Mouse (Mus musculus): ENCODE measurements around the gene Klhl11. TPM values are rescaled to one million over a fixed set of nuclear protein-coding genes. Genes with fewer than 3 reads are reported as not detected.

Gene Klhl11
- polyA plus RNA-seq, 1 experiment: 0.03 TPM

DNA sequence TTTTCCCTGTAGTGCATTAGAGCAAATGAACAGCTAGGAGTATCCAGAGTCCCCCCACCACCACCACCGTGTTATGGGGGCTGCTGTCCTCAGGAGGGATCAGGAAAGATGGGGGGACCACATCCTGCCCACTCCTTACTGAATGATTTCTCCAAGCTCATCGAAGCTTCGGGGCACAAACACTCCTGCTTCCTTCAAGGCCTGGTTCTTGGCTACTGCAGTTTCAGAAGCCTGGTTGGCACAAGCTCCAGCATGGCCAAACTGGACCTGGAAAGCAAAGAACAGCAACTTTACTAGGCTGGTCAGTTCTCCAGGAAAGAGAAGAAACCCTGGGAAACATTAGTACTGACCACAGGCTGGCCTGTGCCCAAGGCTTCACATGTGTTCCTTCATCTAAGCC lies 11.9 kb upstream of the Klhl11 start:
- no peaks in the 10 kb centered on the region for H3K27me3 ChIP-seq (ENCODE audit: control insufficient read depth)
- H3K9me3 ChIP-seq (ENCODE audit: control insufficient read depth, low read length): no peaks in the 10 kb centered on the region
- H3K4me1 ChIP-seq (ENCODE audit: control insufficient read depth): no peaks in the 10 kb centered on the region
- no peak overlapping the region for H3K4me3 ChIP-seq (replicated peaks)
- TF ChIP-seq TAL1 (IDR thresholded peaks at IDR 0.05; ENCODE audit: low read length) (no peak), GATA1 (IDR thresholded peaks at IDR 0.05; ENCODE audit: low read length) (no peak)
- peaks cover 82% of the 10 kb centered on the region for H3K36me3 ChIP-seq (ENCODE audit: control insufficient read depth)

DNA sequence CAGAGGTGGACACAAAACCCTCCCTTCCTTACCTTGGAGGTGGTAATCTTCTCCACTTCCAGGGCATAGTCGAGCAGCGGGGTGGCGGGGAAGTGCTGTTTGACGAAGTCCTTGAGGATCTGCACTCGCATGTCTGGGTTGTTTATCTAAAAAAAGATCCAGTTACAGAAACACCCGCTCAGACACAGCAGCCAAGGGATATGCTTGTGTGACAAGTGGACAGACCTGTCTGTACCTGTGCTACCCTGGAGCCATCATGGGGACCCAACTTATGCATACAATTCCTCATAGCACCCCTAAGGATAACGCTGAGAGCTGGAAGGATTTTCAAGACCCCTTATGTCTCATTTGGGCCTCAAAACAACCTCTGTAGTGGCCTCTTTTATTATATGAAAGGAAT lies 6.6 kb upstream of the Klhl11 start:
- H3K4me3 ChIP-seq (replicated peaks): no peak overlapping the region
- TF ChIP-seq GATA1 (IDR thresholded peaks at IDR 0.05; ENCODE audit: low read length) (no peak), TAL1 (IDR thresholded peaks at IDR 0.05; ENCODE audit: low read length) (no peak)
- H3K4me1 ChIP-seq (ENCODE audit: control insufficient read depth): no peaks in the 10 kb centered on the region
- no peaks in the 10 kb centered on the region for H3K9me3 ChIP-seq (ENCODE audit: control insufficient read depth, low read length)
- peaks cover 69% of the 10 kb centered on the region for H3K36me3 ChIP-seq (ENCODE audit: control insufficient read depth)
- no peaks in the 10 kb centered on the region for H3K27me3 ChIP-seq (ENCODE audit: control insufficient read depth)

DNA sequence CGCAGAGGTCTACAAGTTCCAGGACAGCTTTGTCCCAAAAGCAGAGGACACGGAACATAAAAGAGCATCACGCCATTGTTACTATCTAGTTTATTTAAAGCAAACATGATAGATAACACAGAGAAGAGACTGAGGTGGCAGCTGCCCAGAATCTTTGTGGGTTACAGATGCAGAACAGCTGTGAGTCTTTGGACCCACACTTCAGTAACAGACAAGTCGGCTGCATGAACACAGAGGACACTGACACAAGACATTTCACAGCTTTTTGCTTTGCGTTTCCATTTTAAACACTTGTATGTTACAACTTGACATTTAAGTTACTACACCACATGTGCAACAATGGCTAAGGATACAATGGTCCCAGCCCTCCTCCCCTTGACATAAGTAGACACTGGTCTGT lies 3.7 kb upstream of the Klhl11 start:
- H3K4me1 ChIP-seq (ENCODE audit: control insufficient read depth): peaks cover 16% of the 10 kb centered on the region
- H3K27me3 ChIP-seq (ENCODE audit: control insufficient read depth): no peaks in the 10 kb centered on the region
- H3K4me3 ChIP-seq (replicated peaks): no peak overlapping the region
- TF ChIP-seq TAL1 (IDR thresholded peaks at IDR 0.05; ENCODE audit: low read length) (no peak), GATA1 (IDR thresholded peaks at IDR 0.05; ENCODE audit: low read length) (no peak)
- peaks cover 46% of the 10 kb centered on the region for H3K36me3 ChIP-seq (ENCODE audit: control insufficient read depth)
- no peaks in the 10 kb centered on the region for H3K9me3 ChIP-seq (ENCODE audit: control insufficient read depth, low read length)

DNA sequence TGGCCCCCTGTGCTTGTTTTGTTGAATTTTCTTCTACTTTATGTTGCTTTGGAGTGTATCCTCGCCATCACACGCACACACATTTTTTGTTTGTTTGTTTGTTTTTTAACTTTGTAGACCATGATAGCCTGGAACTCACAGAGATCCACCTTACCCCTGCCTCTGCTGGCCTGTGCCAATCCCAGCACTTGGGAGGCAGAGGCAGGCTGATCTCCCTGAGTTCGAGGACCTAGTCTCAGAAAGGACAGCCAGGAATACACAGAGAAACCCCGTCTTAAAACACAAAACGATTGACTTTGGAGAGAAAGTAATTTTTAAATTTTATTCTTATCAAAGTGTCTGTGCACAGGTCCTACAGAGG lies 374 bp upstream of the Klhl11 start:
- Histone ChIP-seq H3K9me3 (ENCODE audit: control insufficient read depth, low read length) (no peaks in the 10 kb centered on the region), H3K4me3 (replicated peaks) (peak overlapping the region; percentile 79), H3K27me3 (ENCODE audit: control insufficient read depth) (no peaks in the 10 kb centered on the region), H3K36me3 (ENCODE audit: control insufficient read depth) (peaks cover 31% of the 10 kb centered on the region), H3K4me1 (ENCODE audit: control insufficient read depth) (peaks cover 35% of the 10 kb centered on the region)
- no peak for TF ChIP-seq TAL1 (IDR thresholded peaks at IDR 0.05; ENCODE audit: low read length)
- no peak for TF ChIP-seq GATA1 (IDR thresholded peaks at IDR 0.05; ENCODE audit: low read length)

DNA sequence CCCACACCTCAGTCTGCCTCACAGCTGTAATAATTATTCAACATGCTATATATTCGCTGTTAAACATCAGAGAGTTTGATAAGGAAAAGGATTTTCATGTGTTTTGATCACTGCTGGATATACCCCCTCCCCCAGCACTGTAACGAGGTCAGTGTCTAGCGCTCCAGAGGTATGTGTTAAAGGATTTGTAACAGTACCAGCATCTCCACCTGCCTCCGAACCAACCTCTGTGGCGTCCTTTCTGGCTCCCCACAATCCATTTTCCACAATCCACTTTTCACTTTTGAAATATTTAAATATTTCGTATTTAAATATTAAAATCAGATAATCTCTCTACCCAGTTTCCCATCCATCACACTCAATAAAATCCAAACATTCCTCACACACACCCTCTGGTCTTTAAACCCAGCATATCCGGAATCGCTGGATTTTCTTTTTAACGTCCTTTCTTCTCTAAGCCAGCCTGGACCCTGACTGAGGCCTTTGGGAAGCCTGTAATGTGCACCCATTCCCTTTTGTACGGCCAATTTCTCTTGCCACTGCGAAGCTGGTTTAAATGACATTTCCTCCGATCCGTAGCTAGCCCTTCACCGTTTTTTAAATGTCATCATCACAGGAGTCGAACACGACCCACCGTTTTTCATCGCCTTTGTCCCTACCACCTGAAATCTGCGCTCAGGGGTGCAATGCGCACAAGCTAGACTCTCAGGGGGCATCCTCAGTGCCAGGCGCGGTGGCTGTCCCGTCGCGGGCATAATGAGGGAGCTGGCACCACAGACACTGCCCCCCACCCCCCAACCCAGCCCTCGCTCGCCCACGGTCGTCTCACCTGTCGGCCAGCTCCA lies 967 bp downstream of the Klhl11 start:
- H3K4me1 ChIP-seq (ENCODE audit: control insufficient read depth): peaks cover 39% of the 10 kb centered on the region
- TF ChIP-seq TAL1 (IDR thresholded peaks at IDR 0.05; ENCODE audit: low read length): no peak
- TF ChIP-seq GATA1 (IDR thresholded peaks at IDR 0.05; ENCODE audit: low read length): no peak
- peaks cover 32% of the 10 kb centered on the region for H3K36me3 ChIP-seq (ENCODE audit: control insufficient read depth)
- peak overlapping the region; percentile 79 for H3K4me3 ChIP-seq (replicated peaks)
- no peaks in the 10 kb centered on the region for H3K9me3 ChIP-seq (ENCODE audit: control insufficient read depth, low read length)
- no peaks in the 10 kb centered on the region for H3K27me3 ChIP-seq (ENCODE audit: control insufficient read depth)

DNA sequence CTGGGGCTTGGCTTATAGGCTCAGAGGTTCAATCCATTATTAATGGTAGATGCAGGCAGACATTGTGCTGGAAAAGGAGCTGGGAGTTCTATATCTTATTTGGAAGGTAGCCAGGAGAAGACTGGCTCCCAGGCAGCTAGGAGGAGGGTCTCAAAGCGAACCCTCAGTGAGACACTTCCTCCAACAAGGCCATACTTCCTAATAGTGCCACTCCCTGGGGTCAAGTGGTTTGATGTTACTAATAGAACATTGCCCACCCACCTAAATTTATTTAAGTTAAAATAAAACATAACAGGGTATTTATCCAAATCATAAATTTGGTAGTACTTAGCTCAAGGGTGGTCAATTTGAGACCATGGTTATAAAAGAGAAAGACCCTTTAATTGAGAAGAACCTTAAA lies 6.7 kb downstream of the Klhl11 start:
- H3K9me3 ChIP-seq (ENCODE audit: control insufficient read depth, low read length): no peaks in the 10 kb centered on the region
- H3K36me3 ChIP-seq (ENCODE audit: control insufficient read depth): peaks cover 54% of the 10 kb centered on the region
- TF ChIP-seq GATA1 (IDR thresholded peaks at IDR 0.05; ENCODE audit: low read length) (no peak), TAL1 (IDR thresholded peaks at IDR 0.05; ENCODE audit: low read length) (no peak)
- no peak overlapping the region for H3K4me3 ChIP-seq (replicated peaks)
- no peaks in the 10 kb centered on the region for H3K27me3 ChIP-seq (ENCODE audit: control insufficient read depth)
- H3K4me1 ChIP-seq (ENCODE audit: control insufficient read depth): peaks cover 29% of the 10 kb centered on the region

DNA sequence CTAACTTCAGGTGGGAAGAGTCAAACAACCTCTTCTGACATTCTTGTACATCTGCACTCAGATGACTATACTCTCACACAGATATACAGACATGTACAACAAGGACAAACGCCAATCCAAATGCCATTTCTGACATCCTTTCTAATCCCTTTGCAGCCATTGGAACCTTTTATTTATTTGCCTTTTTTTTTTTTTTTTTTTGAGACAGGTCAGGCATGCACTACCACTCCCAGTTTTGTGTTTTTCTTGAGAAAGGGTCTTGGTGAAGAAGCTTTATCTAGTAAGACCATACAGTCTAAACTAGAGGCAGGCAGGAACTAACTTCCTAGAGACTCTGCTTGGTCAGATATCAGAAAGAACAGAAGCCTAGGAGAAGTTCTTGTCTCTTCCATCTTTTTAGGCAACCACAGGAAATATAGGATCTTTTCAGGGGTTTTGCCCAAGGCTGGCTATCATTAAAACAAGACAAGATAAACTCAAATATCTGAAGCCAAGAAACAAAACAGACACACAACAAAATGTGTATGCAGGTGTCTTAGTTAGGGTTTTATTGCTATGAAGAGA lies 7.2 kb downstream of the Klhl11 start:
- TF ChIP-seq GATA1 (IDR thresholded peaks at IDR 0.05; ENCODE audit: low read length) (no peak), TAL1 (IDR thresholded peaks at IDR 0.05; ENCODE audit: low read length) (no peak)

DNA sequence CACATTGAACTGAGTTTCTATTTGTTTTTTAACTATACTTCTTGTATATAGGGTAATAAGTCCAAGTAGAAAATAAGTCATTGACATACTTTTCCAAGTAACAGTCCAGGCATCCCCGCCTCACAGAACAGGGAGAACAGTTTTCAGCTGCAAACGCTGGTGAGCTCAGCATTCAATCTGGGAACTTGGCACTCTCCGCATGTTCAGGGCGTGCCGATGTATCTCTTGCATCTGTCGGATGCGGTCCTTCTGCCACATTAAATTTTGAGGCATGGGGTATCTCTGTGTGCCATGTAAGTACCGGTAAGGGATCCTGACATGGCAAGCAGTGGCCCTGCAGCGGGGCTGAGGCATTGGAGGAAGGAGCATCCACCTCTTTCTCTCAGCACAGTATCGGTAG lies 9.8 kb downstream of the Klhl11 start:
- H3K4me3 ChIP-seq (replicated peaks): no peak overlapping the region
- no peaks in the 10 kb centered on the region for H3K27me3 ChIP-seq (ENCODE audit: control insufficient read depth)
- TF ChIP-seq GATA1 (IDR thresholded peaks at IDR 0.05; ENCODE audit: low read length) (no peak), TAL1 (IDR thresholded peaks at IDR 0.05; ENCODE audit: low read length) (no peak)
- H3K36me3 ChIP-seq (ENCODE audit: control insufficient read depth): peaks cover 58% of the 10 kb centered on the region
- no peaks in the 10 kb centered on the region for H3K9me3 ChIP-seq (ENCODE audit: control insufficient read depth, low read length)
- peaks cover 15% of the 10 kb centered on the region for H3K4me1 ChIP-seq (ENCODE audit: control insufficient read depth)

More for the DNA sequence above, 7.2 kb downstream of the Klhl11 start:
- no peaks in the 10 kb centered on the region for H3K9me3 ChIP-seq (ENCODE audit: control insufficient read depth, low read length)
- H3K4me1 ChIP-seq (ENCODE audit: control insufficient read depth): peaks cover 24% of the 10 kb centered on the region
- no peak overlapping the region for H3K4me3 ChIP-seq (replicated peaks)
- peaks cover 57% of the 10 kb centered on the region for H3K36me3 ChIP-seq (ENCODE audit: control insufficient read depth)
- no peaks in the 10 kb centered on the region for H3K27me3 ChIP-seq (ENCODE audit: control insufficient read depth)

DNA sequence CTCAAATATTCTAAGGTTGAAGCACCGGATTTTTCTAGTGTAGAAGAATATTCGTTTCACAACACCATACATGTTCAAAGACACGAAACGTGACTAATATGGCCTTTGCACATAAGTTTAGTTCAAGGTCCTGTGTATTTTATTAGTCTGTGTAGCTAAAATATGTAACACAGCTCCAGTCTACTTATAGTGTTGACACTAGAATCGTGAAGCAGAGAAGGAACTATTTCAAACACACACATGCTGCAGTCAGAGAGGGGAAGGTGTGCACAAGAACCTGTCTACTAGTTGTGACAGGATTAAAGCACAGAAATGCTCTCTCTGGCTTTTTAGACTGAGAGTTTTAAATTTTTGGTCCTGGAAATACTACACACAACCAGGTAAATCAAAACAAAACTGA lies 14.8 kb downstream of the Klhl11 start:
- Histone ChIP-seq H3K4me1 (ENCODE audit: control insufficient read depth) (no peaks in the 10 kb centered on the region), H3K36me3 (ENCODE audit: control insufficient read depth) (peaks cover 51% of the 10 kb centered on the region), H3K9me3 (ENCODE audit: control insufficient read depth, low read length) (no peaks in the 10 kb centered on the region), H3K4me3 (replicated peaks) (no peak overlapping the region), H3K27me3 (ENCODE audit: control insufficient read depth) (no peaks in the 10 kb centered on the region)
- no peak for TF ChIP-seq GATA1 (IDR thresholded peaks at IDR 0.05; ENCODE audit: low read length)
- no peak for TF ChIP-seq TAL1 (IDR thresholded peaks at IDR 0.05; ENCODE audit: low read length)
